Mouse (Mus musculus): ENCODE measurements around the gene Gm15517. TPM values are rescaled to one million over a fixed set of nuclear protein-coding genes. Genes with fewer than 3 reads are reported as not detected.
"Not testable (repeated sequence)": the region's sequence is repeated elsewhere in the genome, so short reads cannot be mapped to it uniquely, and the experiment has no call there.

The Gm15517 gene
- polyA plus RNA-seq (2012; rRNA removed): not detected in 2 replicates

DNA sequence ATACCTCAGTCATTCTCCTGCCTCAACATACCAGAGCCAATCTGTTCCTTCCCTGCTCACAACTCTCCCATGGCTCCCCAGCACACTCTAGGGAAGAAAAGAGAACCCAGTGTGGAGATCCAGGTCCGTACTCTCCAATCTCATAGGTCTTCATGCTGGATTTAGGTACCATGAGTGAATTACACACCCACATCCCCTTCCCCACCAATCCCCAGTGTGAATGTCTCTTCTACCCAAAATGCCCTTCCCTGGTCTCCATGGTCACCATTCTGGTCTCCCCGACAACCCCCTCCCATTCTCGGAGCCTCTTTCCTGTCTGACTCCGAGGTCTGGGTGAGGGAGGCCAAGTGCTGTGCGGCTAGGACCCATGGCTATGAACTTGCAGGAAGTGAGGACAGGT is at the start of gene Gm15517:
Gm15517 (plus strand) TSS at position 301 of the 400 bp plus-strand sequence.
- no peaks in the 10 kb centered on the region for H3K4me1 ChIP-seq (ENCODE audit: control insufficient read depth, insufficient read depth, low read length)
- no peak within 1 kb of the TSS for H3K27ac ChIP-seq (ENCODE audit: insufficient read depth, low read length)
- DNase-seq: no peak
- no peaks in the 10 kb centered on the region for H3K27me3 ChIP-seq (ENCODE audit: control insufficient read depth, insufficient read depth, low read length)
- 41% methylated on average over 5 of the region's 5 CpGs for WGBS
- H3K4me3 ChIP-seq (replicated peaks; ENCODE audit: insufficient read depth, low read depth, low read length): no peak within 1 kb of the TSS
- no peak for TF ChIP-seq CTCF (IDR thresholded peaks at IDR 0.05; ENCODE audit: borderline replicate concordance, insufficient read depth, low read depth, low read length)
- TF ChIP-seq POLR2A (IDR thresholded peaks at IDR 0.05; ENCODE audit: borderline replicate concordance, insufficient read depth, low read length): no peak

GRCm38 (mm10) chr7:44215645-44216044 is 45.6 kb upstream of the Gm15517 start, which contains the start of gene Klk1b5:
TSS of gene Klk1b5 (plus strand) at chr7:44215945.
- no peak within 1 kb of the TSS for H3K27ac ChIP-seq (ENCODE audit: insufficient read depth, low read length)
- no peak within 1 kb of the TSS for H3K4me3 ChIP-seq (replicated peaks; ENCODE audit: insufficient read depth, low read depth, low read length)
- TF ChIP-seq POLR2A (IDR thresholded peaks at IDR 0.05; ENCODE audit: borderline replicate concordance, insufficient read depth, low read length): no peak
- 80% methylated on average over 1 of the region's 1 CpGs for WGBS
- no peak for DNase-seq
- no peaks in the 10 kb centered on the region; the same call in 1 of the 2 replicates for H3K4me1 ChIP-seq (ENCODE audit: control insufficient read depth, insufficient read depth, low read length)
- H3K27me3 ChIP-seq (ENCODE audit: control insufficient read depth, insufficient read depth, low read length): no peaks in the 10 kb centered on the region

GRCm38 (mm10) chr7:44221601-44222000 is 39.6 kb upstream of the Gm15517 start:
- H3K27ac ChIP-seq (ENCODE audit: insufficient read depth, low read length); H3K4me3 ChIP-seq (replicated peaks; ENCODE audit: insufficient read depth, low read depth, low read length); H3K27me3 ChIP-seq (ENCODE audit: control insufficient read depth, insufficient read depth, low read length); H3K4me1 ChIP-seq (ENCODE audit: control insufficient read depth, insufficient read depth, low read length); DNase-seq: not testable (repeated sequence)
- 63% methylated on average over 10 of the region's 10 CpGs for WGBS

GRCm38 (mm10) chr7:44222335-44222734 is 38.9 kb upstream of the Gm15517 start:
- WGBS: 64% methylated on average over 6 of the region's 6 CpGs
- not testable (repeated sequence) for H3K27ac ChIP-seq (ENCODE audit: insufficient read depth, low read length); H3K4me1 ChIP-seq (ENCODE audit: control insufficient read depth, insufficient read depth, low read length); DNase-seq; H3K4me3 ChIP-seq (replicated peaks; ENCODE audit: insufficient read depth, low read depth, low read length); H3K27me3 ChIP-seq (ENCODE audit: control insufficient read depth, insufficient read depth, low read length)

DNA sequence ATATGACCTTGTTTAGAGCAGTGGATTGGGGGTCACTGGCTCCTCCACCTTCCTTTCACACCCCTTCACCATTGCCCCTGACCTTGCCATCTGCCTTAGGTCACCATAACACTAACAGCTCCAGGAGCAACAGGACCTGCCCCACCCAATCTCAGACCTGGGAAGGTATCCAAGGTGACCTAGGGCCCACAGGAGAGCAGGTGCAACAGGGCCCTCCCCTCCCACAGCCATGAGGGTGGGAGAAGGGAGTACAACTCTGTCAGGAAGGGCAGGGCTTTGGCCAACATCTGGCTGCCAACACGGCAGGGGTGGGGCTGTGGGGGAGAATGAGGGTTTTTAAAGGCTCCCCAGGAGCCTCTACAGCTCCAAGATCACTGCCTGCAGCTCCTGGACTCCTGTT is 36.2 kb upstream of the Gm15517 start, which contains the start of gene Klk1:
Klk1 (plus strand) TSS at position 285 of the 400 bp plus-strand sequence.
- WGBS: 56% methylated on average over 1 of the region's 1 CpGs
- H3K4me1 ChIP-seq (ENCODE audit: control insufficient read depth, insufficient read depth, low read length): no peaks in the 10 kb centered on the region
- no peak within 1 kb of the TSS for H3K27ac ChIP-seq (ENCODE audit: insufficient read depth, low read length)
- no peak within 1 kb of the TSS for H3K4me3 ChIP-seq (replicated peaks; ENCODE audit: insufficient read depth, low read depth, low read length)
- H3K27me3 ChIP-seq (ENCODE audit: control insufficient read depth, insufficient read depth, low read length): no peaks in the 10 kb centered on the region
- no peak for DNase-seq
- no peak for TF ChIP-seq CTCF (IDR thresholded peaks at IDR 0.05; ENCODE audit: borderline replicate concordance, insufficient read depth, low read depth, low read length)
- no peak for TF ChIP-seq POLR2A (IDR thresholded peaks at IDR 0.05; ENCODE audit: borderline replicate concordance, insufficient read depth, low read length)

GRCm38 (mm10) chr7:44235909-44236308 is 25.3 kb upstream of the Gm15517 start, which contains the start of gene Gm36864:
TSS of gene Gm36864 (plus strand) at chr7:44236177.
- 18% methylated on average over 3 of the region's 3 CpGs for WGBS
- Histone ChIP-seq H3K4me3 (replicated peaks; ENCODE audit: insufficient read depth, low read depth, low read length) (no peak within 1 kb of the TSS), H3K27ac (ENCODE audit: insufficient read depth, low read length) (no peak within 1 kb of the TSS), H3K27me3 (ENCODE audit: control insufficient read depth, insufficient read depth, low read length) (no peaks in the 10 kb centered on the region), H3K4me1 (ENCODE audit: control insufficient read depth, insufficient read depth, low read length) (no peaks in the 10 kb centered on the region; the same call in 1 of the 2 replicates)
- DNase-seq: no peak
- no peak for TF ChIP-seq CTCF (IDR thresholded peaks at IDR 0.05; ENCODE audit: borderline replicate concordance, insufficient read depth, low read depth, low read length)
- no peak for TF ChIP-seq POLR2A (IDR thresholded peaks at IDR 0.05; ENCODE audit: borderline replicate concordance, insufficient read depth, low read length)

- H3K27me3 ChIP-seq (ENCODE audit: control insufficient read depth, insufficient read depth, low read length): no peaks in the 10 kb centered on the region
- no peak overlapping the region for H3K27ac ChIP-seq (ENCODE audit: insufficient read depth, low read length)
- 37% methylated on average over 2 of the region's 2 CpGs for WGBS
- DNase-seq: no peak
- H3K4me3 ChIP-seq (replicated peaks; ENCODE audit: insufficient read depth, low read depth, low read length): no peak overlapping the region
- TF ChIP-seq POLR2A (IDR thresholded peaks at IDR 0.05; ENCODE audit: borderline replicate concordance, insufficient read depth, low read length) (no peak), CTCF (IDR thresholded peaks at IDR 0.05; ENCODE audit: borderline replicate concordance, insufficient read depth, low read depth, low read length) (no peak)
- no peaks in the 10 kb centered on the region; the same call in 1 of the 2 replicates for H3K4me1 ChIP-seq (ENCODE audit: control insufficient read depth, insufficient read depth, low read length)
These were observed 21.3 kb upstream of the Gm15517 start for GRCm38 (mm10) chr7:44239913-44240312.

- Histone ChIP-seq H3K4me3 (replicated peaks; ENCODE audit: insufficient read depth, low read depth, low read length) (no peak overlapping the region), H3K27ac (ENCODE audit: insufficient read depth, low read length) (no peak overlapping the region), H3K4me1 (ENCODE audit: control insufficient read depth, insufficient read depth, low read length) (no peaks in the 10 kb centered on the region; the same call in 1 of the 2 replicates), H3K27me3 (ENCODE audit: control insufficient read depth, insufficient read depth, low read length) (no peaks in the 10 kb centered on the region)
- TF ChIP-seq CTCF (IDR thresholded peaks at IDR 0.05; ENCODE audit: borderline replicate concordance, insufficient read depth, low read depth, low read length) (no peak), POLR2A (IDR thresholded peaks at IDR 0.05; ENCODE audit: borderline replicate concordance, insufficient read depth, low read length) (no peak)
- 48% methylated on average over 1 of the region's 1 CpGs for WGBS
- no peak for DNase-seq
These were observed 20.5 kb upstream of the Gm15517 start for GRCm38 (mm10) chr7:44240712-44241111.

Data from cerebellum, adult 2 months (tissue).